Mouse (Mus musculus): ENCODE measurements at regions not wholly inside any gene's neighbourhood (a gene's known extent, or its start where the extent isn't known, plus 50 kb on each side); places are given as distances from the start of the nearest gene placed in this dataset.

DNA sequence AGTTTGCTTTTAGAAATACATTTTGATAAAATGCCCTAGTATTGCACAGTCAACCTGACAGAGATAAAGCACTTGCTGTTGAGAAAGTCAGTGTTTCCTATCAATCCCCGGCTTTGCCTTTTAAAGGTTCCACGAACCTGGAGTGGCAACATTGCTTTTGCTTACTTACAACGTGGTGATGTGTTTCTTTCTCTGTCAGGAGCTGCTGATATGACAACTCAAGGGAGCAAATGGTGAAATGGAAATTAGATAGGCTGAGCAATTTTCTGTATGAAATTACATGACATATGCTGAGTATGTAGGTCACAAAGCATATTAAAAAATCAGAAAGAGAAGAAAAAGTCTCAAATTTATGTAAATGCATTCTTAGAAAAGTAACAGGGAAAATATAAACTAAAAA is 336.8 kb downstream of the 1700017N19Rik start:
- TF ChIP-seq CTCF (IDR thresholded peaks at IDR 0.05; ENCODE audit: borderline replicate concordance, insufficient read depth, low read depth, low read length) (no peak), POLR2A (IDR thresholded peaks at IDR 0.05; ENCODE audit: borderline replicate concordance, insufficient read depth, low read length) (no peak)

All from cerebellum, adult 2 months (tissue).